Mouse (Mus musculus) retina, embryonic 14.5 days (tissue): ENCODE data around the gene Saa4.
"Not testable (repeated sequence)": the region's sequence is repeated elsewhere in the genome, so short reads cannot be mapped to it uniquely, and the experiment has no call there.

Experiments used
- DNase-seq: peaks from one replicate; pipeline ENCODE4 v3.0.0-alpha.2; 2015; ENCODE audit warnings: low spot score

Gene Saa4

GRCm38 (mm10) chr7:46715600-46715999 is 16.8 kb downstream of the Saa4 start, which contains the start of gene Saa3:
Gene Saa3, minus strand, starts transcription at chr7:46715700.
- no peak for DNase-seq

- DNase-seq: peak; percentile 78
These were observed 17.9 kb downstream of the Saa4 start for GRCm38 (mm10) chr7:46714518-46714917.

DNA sequence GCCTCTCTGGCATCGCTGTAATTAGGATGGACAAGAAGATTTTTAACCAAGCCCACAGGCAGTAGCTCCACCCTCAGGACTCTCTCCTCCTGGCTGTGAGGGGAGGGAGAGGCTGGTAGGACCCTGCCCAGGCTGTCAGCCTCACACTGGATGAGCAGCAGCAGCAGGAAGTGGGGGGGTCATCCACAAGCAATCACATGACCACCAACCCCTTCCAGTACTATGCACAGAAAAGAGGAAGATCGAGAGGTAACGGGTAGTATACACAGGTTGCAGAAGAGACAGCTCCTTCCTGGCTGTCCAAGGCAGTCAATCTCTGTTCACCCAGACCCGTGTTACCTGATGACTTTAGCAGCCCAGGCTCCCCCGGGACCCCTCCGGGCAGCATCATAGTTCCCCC is 20.2 kb downstream of the Saa4 start:
- DNase-seq: no peak

GRCm38 (mm10) chr7:46710390-46710844 is 22.0 kb downstream of the Saa4 start, which contains the start of gene Saal1:
Gene Saal1, minus strand, starts transcription at chr7:46710680.
- DNase-seq: peak; percentile 99

- no peak for DNase-seq
These were observed 31.8 kb downstream of the Saa4 start for GRCm38 (mm10) chr7:46700521-46701025.

DNA sequence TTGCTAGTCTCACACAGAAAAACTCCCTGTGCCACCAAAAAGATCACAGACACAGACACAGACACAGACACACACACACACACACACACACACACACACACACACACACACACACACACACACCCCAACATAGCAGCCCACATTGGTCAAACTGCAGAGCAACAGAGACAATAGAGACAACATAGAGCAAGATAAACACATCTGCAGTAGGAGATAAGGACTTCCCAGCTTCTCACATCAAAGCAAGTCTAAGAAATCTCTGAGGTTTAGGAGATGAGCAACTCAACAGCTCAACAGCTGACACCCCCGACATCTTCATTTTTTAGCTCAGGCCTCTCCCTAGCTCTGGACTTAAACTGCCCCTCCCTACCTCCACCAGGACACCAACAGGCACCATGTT is 35.6 kb downstream of the Saa4 start:
- no peak for DNase-seq

DNA sequence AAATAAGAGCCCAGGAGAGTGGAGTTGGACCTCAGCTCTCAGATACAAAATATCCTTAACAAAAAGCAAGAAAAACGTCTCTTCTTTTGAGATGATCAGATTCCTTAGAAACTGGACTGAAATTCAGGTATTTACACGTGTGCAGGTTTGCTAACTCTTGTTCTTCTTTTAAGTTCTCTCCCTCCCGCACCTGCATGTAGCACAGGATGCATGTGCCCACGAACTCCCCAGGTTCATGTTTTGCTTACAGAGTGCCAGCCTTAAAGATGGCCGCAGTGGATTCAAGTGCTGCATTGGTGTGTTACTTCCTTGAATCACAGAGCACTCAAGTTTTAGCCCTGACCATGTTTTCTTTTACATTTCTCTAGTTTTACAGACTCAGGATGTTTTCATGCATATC is 45.6 kb downstream of the Saa4 start:
- DNase-seq: no peak

DNA sequence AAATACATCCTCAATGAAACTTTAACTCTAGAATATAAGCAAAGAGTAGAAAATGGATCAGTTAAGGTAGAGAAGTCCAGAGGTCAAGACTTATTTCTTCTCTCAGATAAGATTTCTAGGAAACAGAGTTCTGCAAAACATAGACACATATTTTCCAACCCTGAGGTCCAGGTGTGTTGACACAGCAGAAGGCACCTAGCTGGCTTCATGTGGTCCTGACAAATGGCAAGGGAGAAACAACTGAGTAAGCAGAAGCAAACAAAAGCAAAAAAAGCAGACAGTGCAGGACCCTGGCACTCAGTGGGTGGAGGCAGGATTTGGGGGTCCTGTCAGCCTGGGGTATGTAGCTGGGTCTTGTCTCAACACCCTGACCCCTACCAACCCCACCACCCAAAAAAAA is 51.7 kb downstream of the Saa4 start:
- DNase-seq: no peak

GRCm38 (mm10) chr7:46679044-46679443 is 53.4 kb downstream of the Saa4 start:
- not testable (repeated sequence) for DNase-seq

- no peak for DNase-seq
These were observed 54.0 kb downstream of the Saa4 start for GRCm38 (mm10) chr7:46678417-46678816.
